8 mouse cellular contexts compared by ENCODE assay signal in the genomic region with DNA sequence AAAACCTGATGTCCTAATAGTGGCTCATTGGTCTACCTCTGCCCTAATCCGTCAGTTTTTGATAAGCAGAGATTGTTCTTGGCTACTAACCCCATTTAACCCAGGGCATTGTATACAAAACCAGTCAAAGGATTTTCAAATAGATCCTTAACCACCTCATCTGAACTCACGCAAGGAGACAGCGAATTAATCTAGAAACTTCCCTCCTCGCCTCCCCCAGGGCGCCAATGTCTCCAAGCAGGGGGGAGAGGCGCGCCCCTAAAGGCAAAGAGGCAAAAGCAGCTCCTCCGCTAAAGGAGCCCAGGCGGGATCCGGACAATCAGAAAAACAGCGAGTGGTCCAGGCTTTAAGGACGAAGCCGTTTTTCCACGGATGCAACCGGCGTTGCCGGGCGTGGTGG. TPM values are rescaled to one million over a fixed set of nuclear protein-coding genes. Genes with fewer than 3 reads are reported as not detected.
DNase-seq lines count a peak whose midpoint lies in the region; ATAC-seq and TF ChIP-seq lines count a peak whose summit lies in the region.

No protein-coding gene starts in this region.

- no peaks in the 10 kb centered on the region for H3K27me3 ChIP-seq in heart, postnatal 0 days (ENCODE audit: control insufficient read depth, insufficient read depth, low read length)
- H3K27me3 ChIP-seq in hindbrain, embryonic 15.5 days, result no peaks in the 10 kb centered on the region
- no peaks in the 10 kb centered on the region for H3K27me3 ChIP-seq in midbrain, embryonic 13.5 days

- peak overlapping the region; percentile 94 for H3K9ac ChIP-seq in heart, postnatal 0 days (replicated peaks; ENCODE audit: low read depth, low read length)
- peak overlapping the region; percentile 66 for H3K9ac ChIP-seq in hindbrain, embryonic 15.5 days
- H3K9ac ChIP-seq in midbrain, embryonic 13.5 days (replicated peaks), result peak overlapping the region; percentile 93

- peaks cover 9% of the 10 kb centered on the region for H3K4me1 ChIP-seq in heart, postnatal 0 days (ENCODE audit: control insufficient read depth, insufficient read depth)
- H3K4me1 ChIP-seq in brown adipose tissue, adult 24 weeks (ENCODE audit: control insufficient read depth, insufficient read depth, insufficient read length, low read length), result peaks cover 7% of the 10 kb centered on the region; the same call in 1 of the 2 replicates
- H3K4me1 ChIP-seq in hindbrain, embryonic 15.5 days (replicated peaks), result peaks cover 31% of the 10 kb centered on the region
- peaks cover 35% of the 10 kb centered on the region for H3K4me1 ChIP-seq in midbrain, embryonic 13.5 days (replicated peaks)

- peak overlapping the region; percentile 98 for H3K27ac ChIP-seq in heart, postnatal 0 days (ENCODE audit: low read depth)
- H3K27ac ChIP-seq in brown adipose tissue, adult 24 weeks (replicated peaks; ENCODE audit: low read depth, low read length), result peak overlapping the region; percentile 99
- H3K27ac ChIP-seq in hindbrain, embryonic 15.5 days (replicated peaks), result peak overlapping the region; percentile 96
- H3K27ac ChIP-seq in midbrain, embryonic 13.5 days, result peak overlapping the region; percentile 99

- under 1% methylated on average over 18 of the region's 18 CpGs for WGBS in heart, postnatal 0 days
- under 1% methylated on average over 18 of the region's 18 CpGs for WGBS in hindbrain, embryonic 15.5 days
- WGBS in midbrain, embryonic 13.5 days, result under 1% methylated on average over 18 of the region's 18 CpGs

- peak overlapping the region; percentile 96 for H3K4me3 ChIP-seq in heart, postnatal 0 days (ENCODE audit: low read depth, low read length)
- H3K4me3 ChIP-seq in brown adipose tissue, adult 24 weeks (ENCODE audit: insufficient read depth, low read depth, low read length), result peak overlapping the region; percentile 94
- H3K4me3 ChIP-seq in hindbrain, embryonic 15.5 days, result peak overlapping the region; percentile 83
- H3K4me3 ChIP-seq in midbrain, embryonic 13.5 days (replicated peaks), result peak overlapping the region; percentile 91

- no peak; the same call in none of the 2 replicates for ATAC-seq in heart, postnatal 0 days (ENCODE audit: insufficient read depth, low read depth)
- ATAC-seq in hindbrain, embryonic 15.5 days (ENCODE audit: low FRiP score, low read depth), result no peak
- ATAC-seq in midbrain, embryonic 13.5 days, result no peak; the same call in 1 of the 2 replicates

- H3K4me2 ChIP-seq in heart, postnatal 0 days (ENCODE audit: low read depth, low read length), result peak overlapping the region; percentile 83
- H3K4me2 ChIP-seq in hindbrain, embryonic 15.5 days, result peak overlapping the region; percentile 71
- peak overlapping the region; percentile 88 for H3K4me2 ChIP-seq in midbrain, embryonic 13.5 days (replicated peaks)

- H3K9me3 ChIP-seq in heart, postnatal 0 days (replicated peaks; ENCODE audit: control insufficient read depth, low read length), result no peaks in the 10 kb centered on the region
- no peaks in the 10 kb centered on the region for H3K9me3 ChIP-seq in hindbrain, embryonic 15.5 days
- no peaks in the 10 kb centered on the region for H3K9me3 ChIP-seq in midbrain, embryonic 13.5 days

- DNase-seq in heart, postnatal 0 days (ENCODE audit: low spot score), result no peak
- DNase-seq in heart, adult 8-10 months (ENCODE audit: low spot score), result no peak
- DNase-seq in yolk sac, embryonic 10.5 days (ENCODE audit: low spot score), result no peak
- no peak for DNase-seq in embryo, embryonic 10 days (ENCODE audit: low spot score)
- no peak for DNase-seq in thymus, postnatal 25 days

- no peak for TF ChIP-seq EP300 in heart, postnatal 0 days (IDR thresholded peaks at IDR 0.05; ENCODE audit: low read depth)

- H3K36me3 ChIP-seq in heart, postnatal 0 days (replicated peaks; ENCODE audit: control insufficient read depth, insufficient read depth, low read length), result no peaks in the 10 kb centered on the region
- no peaks in the 10 kb centered on the region for H3K36me3 ChIP-seq in hindbrain, embryonic 15.5 days
- H3K36me3 ChIP-seq in midbrain, embryonic 13.5 days, result no peaks in the 10 kb centered on the region

- no peak for TF ChIP-seq CTCF in heart, postnatal 0 days (IDR thresholded peaks at IDR 0.05; ENCODE audit: low read depth)

RNA-seq across cellular contexts. Expression of a gene that starts 0.6 kb away (rescaled TPM):
- total RNA-seq in heart, postnatal 0 days (2014; rRNA removed; ENCODE audit: low replicate concordance), result 48.4 and 59.2 TPM in 2 replicates
- polyA plus RNA-seq in heart, postnatal 0 days (2015; fragmentation: Nextera tagmentation; extraction: Ambion mirVana), result 209 and 211 TPM in 2 replicates
- total RNA-seq in heart, adult 8-10 months (2022), result 100 to 1,000 TPM in 1 of 4 experiments, 10 to 100 TPM in 3; 77.8 to 104 (median 91.6) TPM
- polyA plus RNA-seq in brown adipose tissue, adult 24 weeks (2012; ENCODE audit: insufficient read depth, insufficient read length, missing spikeins), result 107 and 147 TPM in 2 replicates
- polyA plus RNA-seq in hindbrain, embryonic 15.5 days (2015; fragmentation: Nextera tagmentation; extraction: Ambion mirVana), result 371 and 395 TPM in 2 replicates
- polyA plus RNA-seq in midbrain, embryonic 13.5 days (2015; fragmentation: Nextera tagmentation; extraction: Ambion mirVana), result 443 and 496 TPM in 2 replicates

RNA-seq across cellular contexts. Expression of a gene that starts 22.8 kb away (rescaled TPM):
- 307 and 346 TPM in 2 replicates for total RNA-seq in heart, postnatal 0 days (2014; rRNA removed; ENCODE audit: low replicate concordance)
- 370 and 382 TPM in 2 replicates for polyA plus RNA-seq in heart, postnatal 0 days (2015; fragmentation: Nextera tagmentation; extraction: Ambion mirVana)
- 100 to 1,000 TPM; 503 to 580 (median 537) TPM for total RNA-seq in heart, adult 8-10 months (2022)
- 592 and 593 TPM in 2 replicates for polyA plus RNA-seq in brown adipose tissue, adult 24 weeks (2012; ENCODE audit: insufficient read depth, insufficient read length, missing spikeins)
- polyA plus RNA-seq in hindbrain, embryonic 15.5 days (2015; fragmentation: Nextera tagmentation; extraction: Ambion mirVana), result 494 and 518 TPM in 2 replicates
- polyA plus RNA-seq in midbrain, embryonic 13.5 days (2015; fragmentation: Nextera tagmentation; extraction: Ambion mirVana), result 643 and 661 TPM in 2 replicates

RNA-seq across cellular contexts. Expression of a gene that starts 24.9 kb away (rescaled TPM):
- total RNA-seq in heart, postnatal 0 days (2014; rRNA removed; ENCODE audit: low replicate concordance), result 19,517 and 23,614 TPM in 2 replicates
- polyA plus RNA-seq in heart, postnatal 0 days (2015; fragmentation: Nextera tagmentation; extraction: Ambion mirVana), result 9,758 and 9,784 TPM in 2 replicates
- total RNA-seq in heart, adult 8-10 months (2022), result 1,000 to 10,000 TPM; 7,887 to 9,725 (median 8,934) TPM
- 9,036 and 9,352 TPM in 2 replicates for polyA plus RNA-seq in brown adipose tissue, adult 24 weeks (2012; ENCODE audit: insufficient read depth, insufficient read length, missing spikeins)
- polyA plus RNA-seq in hindbrain, embryonic 15.5 days (2015; fragmentation: Nextera tagmentation; extraction: Ambion mirVana), result 2,267 and 2,290 TPM in 2 replicates
- polyA plus RNA-seq in midbrain, embryonic 13.5 days (2015; fragmentation: Nextera tagmentation; extraction: Ambion mirVana), result 2,005 and 2,018 TPM in 2 replicates

RNA-seq across cellular contexts. Expression of a gene that starts 33.2 kb away (rescaled TPM):
- total RNA-seq in heart, postnatal 0 days (2014; rRNA removed; ENCODE audit: low replicate concordance), result 15.8 and 16.7 TPM in 2 replicates
- 7.2 and 7.7 TPM in 2 replicates for polyA plus RNA-seq in heart, postnatal 0 days (2015; fragmentation: Nextera tagmentation; extraction: Ambion mirVana)
- total RNA-seq in heart, adult 8-10 months (2022), result 10 to 100 TPM; 21.3 to 22.8 (median 22.1) TPM
- 15.1 and 16.0 TPM in 2 replicates for polyA plus RNA-seq in brown adipose tissue, adult 24 weeks (2012; ENCODE audit: insufficient read depth, insufficient read length, missing spikeins)
- 8.1 and 8.3 TPM in 2 replicates for polyA plus RNA-seq in hindbrain, embryonic 15.5 days (2015; fragmentation: Nextera tagmentation; extraction: Ambion mirVana)
- 13.8 and 13.9 TPM in 2 replicates for polyA plus RNA-seq in midbrain, embryonic 13.5 days (2015; fragmentation: Nextera tagmentation; extraction: Ambion mirVana)

RNA-seq across cellular contexts. Expression of a gene that starts 43.2 kb away (rescaled TPM):
- total RNA-seq in heart, postnatal 0 days (2014; rRNA removed; ENCODE audit: low replicate concordance), result 10.0 and 21.1 TPM in 2 replicates
- 16.1 and 19.1 TPM in 2 replicates for polyA plus RNA-seq in heart, postnatal 0 days (2015; fragmentation: Nextera tagmentation; extraction: Ambion mirVana)
- 1 to 10 TPM; 1.5 to 2.2 (median 1.7) TPM for total RNA-seq in heart, adult 8-10 months (2022)
- polyA plus RNA-seq in brown adipose tissue, adult 24 weeks (2012; ENCODE audit: insufficient read depth, insufficient read length, missing spikeins), result 3.0 and 4.1 TPM in 2 replicates
- polyA plus RNA-seq in hindbrain, embryonic 15.5 days (2015; fragmentation: Nextera tagmentation; extraction: Ambion mirVana), result 35.2 and 40.3 TPM in 2 replicates
- polyA plus RNA-seq in midbrain, embryonic 13.5 days (2015; fragmentation: Nextera tagmentation; extraction: Ambion mirVana), result 44.8 and 49.4 TPM in 2 replicates
